Mouse (Mus musculus): ENCODE data around the gene Vars. TPM values are rescaled to one million over a fixed set of nuclear protein-coding genes. Genes with fewer than 3 reads are reported as not detected.
A peak's percentile ranks its signal among the peaks of the same experiment; 100 is the strongest.
"Not testable (repeated sequence)": the region's sequence is repeated elsewhere in the genome, so short reads cannot be mapped to it uniquely, and the experiment has no call there.

Vars gene
- polyA plus RNA-seq, 1 experiment from 2014 or later: 54.8 TPM

DNA sequence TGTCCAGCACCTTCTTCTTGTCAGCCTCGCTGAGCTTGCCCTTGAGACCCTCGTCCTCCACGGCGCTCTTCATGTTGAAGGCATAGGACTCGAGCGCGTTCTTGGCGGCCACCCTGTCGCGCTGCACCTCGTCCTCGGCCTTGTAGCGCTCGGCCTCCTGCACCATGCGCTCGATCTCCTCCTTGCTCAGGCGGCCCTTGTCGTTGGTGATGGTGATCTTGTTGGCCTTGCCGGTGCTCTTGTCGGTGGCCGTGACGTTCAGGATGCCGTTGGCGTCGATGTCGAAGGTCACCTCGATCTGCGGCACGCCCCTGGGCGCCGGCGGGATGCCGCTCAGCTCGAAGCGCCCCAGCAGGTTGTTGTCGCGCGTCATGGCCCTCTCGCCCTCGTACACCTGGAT lies 43.5 kb upstream of the Vars start:
- not testable (repeated sequence) for H3K4me3 ChIP-seq (ENCODE audit: low read depth, low read length); H3K4me2 ChIP-seq (ENCODE audit: low read length); H3K27me3 ChIP-seq (ENCODE audit: control insufficient read depth, insufficient read depth, low read depth, low read length); H3K4me1 ChIP-seq (ENCODE audit: control insufficient read depth, insufficient read depth, low read length); H3K9me3 ChIP-seq (replicated peaks; ENCODE audit: control insufficient read depth, low read length, poor library complexity, severe bottlenecking); H3K36me3 ChIP-seq (ENCODE audit: control insufficient read depth, insufficient read depth, low read length); H3K27ac ChIP-seq (ENCODE audit: low read length); ATAC-seq; H3K9ac ChIP-seq (ENCODE audit: low read depth, low read length)
- WGBS: 20% methylated on average over 33 of the region's 40 CpGs

DNA sequence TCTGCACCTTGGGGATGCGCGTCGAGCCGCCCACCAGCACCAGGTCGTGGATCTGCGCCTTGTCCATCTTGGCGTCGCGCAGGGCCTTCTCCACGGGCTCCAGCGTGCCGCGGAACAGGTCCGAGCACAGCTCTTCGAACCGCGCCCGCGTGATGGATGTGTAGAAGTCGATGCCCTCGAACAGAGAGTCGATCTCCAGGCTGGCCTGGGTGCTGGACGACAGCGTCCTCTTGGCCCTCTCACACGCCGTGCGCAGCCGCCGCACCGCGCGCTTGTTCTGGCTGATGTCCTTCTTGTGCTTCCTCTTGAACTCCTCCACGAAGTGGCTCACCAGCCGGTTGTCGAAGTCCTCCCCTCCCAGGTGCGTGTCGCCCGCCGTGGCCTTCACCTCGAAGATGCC lies 42.8 kb upstream of the Vars start:
- H3K4me1 ChIP-seq (ENCODE audit: control insufficient read depth, insufficient read depth, low read length); H3K4me2 ChIP-seq (ENCODE audit: low read length); ATAC-seq; H3K27me3 ChIP-seq (ENCODE audit: control insufficient read depth, insufficient read depth, low read depth, low read length); H3K9me3 ChIP-seq (replicated peaks; ENCODE audit: control insufficient read depth, low read length, poor library complexity, severe bottlenecking); H3K4me3 ChIP-seq (ENCODE audit: low read depth, low read length); H3K27ac ChIP-seq (ENCODE audit: low read length); H3K9ac ChIP-seq (ENCODE audit: low read depth, low read length); H3K36me3 ChIP-seq (ENCODE audit: control insufficient read depth, insufficient read depth, low read length): not testable (repeated sequence)
- 31% methylated on average over 23 of the region's 40 CpGs for WGBS

GRCm38 (mm10) chr17:34958734-34959129 lies 42.1 kb upstream of the Vars start:
- H3K36me3 ChIP-seq (ENCODE audit: control insufficient read depth, insufficient read depth, low read length); H3K4me1 ChIP-seq (ENCODE audit: control insufficient read depth, insufficient read depth, low read length); H3K27ac ChIP-seq (ENCODE audit: low read length); H3K27me3 ChIP-seq (ENCODE audit: control insufficient read depth, insufficient read depth, low read depth, low read length); H3K9me3 ChIP-seq (replicated peaks; ENCODE audit: control insufficient read depth, low read length, poor library complexity, severe bottlenecking): not testable (repeated sequence)
- Histone ChIP-seq H3K4me2 (ENCODE audit: low read length) (peak overlapping the region; percentile 88), H3K9ac (ENCODE audit: low read depth, low read length) (peak overlapping the region; percentile 34; the same call in 1 of the 2 replicates), H3K4me3 (ENCODE audit: low read depth, low read length) (peak overlapping the region; percentile 48)
- peak; percentile 69 for ATAC-seq
- under 1% methylated on average over 23 of the region's 47 CpGs for WGBS

DNA sequence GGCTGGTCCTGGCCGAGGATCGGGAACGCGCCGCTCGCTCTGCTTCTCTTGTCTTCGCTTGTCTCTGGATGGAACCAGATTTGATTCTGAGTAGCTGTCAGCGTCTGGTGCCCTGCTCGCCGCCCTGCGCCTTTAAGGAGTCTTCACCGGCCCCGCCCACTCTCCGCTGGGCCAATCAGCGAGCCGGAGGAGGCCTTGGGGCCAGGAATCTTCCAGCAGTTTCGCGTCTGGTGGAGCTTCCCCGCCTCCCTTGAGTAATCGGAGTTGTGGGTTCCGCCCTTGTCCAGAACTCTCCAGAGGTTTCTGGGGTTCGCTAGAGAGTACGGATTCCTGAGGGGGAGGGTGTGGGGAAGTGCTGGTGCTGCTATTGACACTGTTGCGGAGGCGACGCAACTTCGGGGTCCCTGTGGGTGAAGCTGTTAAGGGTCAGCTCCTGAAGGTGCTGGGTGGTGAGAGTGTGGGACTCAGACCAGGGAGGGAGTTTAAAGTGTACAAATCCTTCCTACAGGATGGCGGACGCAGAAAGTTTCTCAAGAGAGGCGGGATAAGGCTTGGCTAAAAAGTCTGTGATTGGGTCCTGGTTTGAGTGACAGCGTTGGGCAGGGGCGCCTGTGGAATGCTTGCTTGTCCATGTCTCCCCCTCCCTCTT lies 41.5 kb upstream of the Vars start, which contains the start of gene Hspa1b:
TSS of gene Hspa1b (minus strand) at position 109 of the 649 bp plus-strand sequence.
- H3K4me1 ChIP-seq (ENCODE audit: control insufficient read depth, insufficient read depth, low read length); H3K27me3 ChIP-seq (ENCODE audit: control insufficient read depth, insufficient read depth, low read depth, low read length); H3K9me3 ChIP-seq (replicated peaks; ENCODE audit: control insufficient read depth, low read length, poor library complexity, severe bottlenecking); H3K36me3 ChIP-seq (ENCODE audit: control insufficient read depth, insufficient read depth, low read length): not testable (repeated sequence)
- Histone ChIP-seq H3K4me2 (ENCODE audit: low read length) (peak within 1 kb of the TSS; percentile 88), H3K4me3 (ENCODE audit: low read depth, low read length) (peak within 1 kb of the TSS; percentile 48), H3K27ac (ENCODE audit: low read length) (peak within 1 kb of the TSS; percentile 64), H3K9ac (ENCODE audit: low read depth, low read length) (peak within 1 kb of the TSS; percentile 34)
- ATAC-seq: peak; percentile 91
- WGBS: under 1% methylated on average over 27 of the region's 32 CpGs

GRCm38 (mm10) chr17:34959881-34960515 lies 40.8 kb upstream of the Vars start:
- Histone ChIP-seq H3K27me3 (ENCODE audit: control insufficient read depth, insufficient read depth, low read depth, low read length) (peaks cover 10% of the 10 kb centered on the region), H3K4me3 (ENCODE audit: low read depth, low read length) (peak overlapping the region; percentile 48), H3K9ac (ENCODE audit: low read depth, low read length) (no peak overlapping the region), H3K9me3 (replicated peaks; ENCODE audit: control insufficient read depth, low read length, poor library complexity, severe bottlenecking) (no peaks in the 10 kb centered on the region), H3K27ac (ENCODE audit: low read length) (no peak overlapping the region), H3K4me2 (ENCODE audit: low read length) (peak overlapping the region; percentile 88), H3K36me3 (ENCODE audit: control insufficient read depth, insufficient read depth, low read length) (no peaks in the 10 kb centered on the region), H3K4me1 (ENCODE audit: control insufficient read depth, insufficient read depth, low read length) (peaks cover 5% of the 10 kb centered on the region)
- 13% methylated on average over 12 of the region's 12 CpGs for WGBS
- no peak for ATAC-seq

DNA sequence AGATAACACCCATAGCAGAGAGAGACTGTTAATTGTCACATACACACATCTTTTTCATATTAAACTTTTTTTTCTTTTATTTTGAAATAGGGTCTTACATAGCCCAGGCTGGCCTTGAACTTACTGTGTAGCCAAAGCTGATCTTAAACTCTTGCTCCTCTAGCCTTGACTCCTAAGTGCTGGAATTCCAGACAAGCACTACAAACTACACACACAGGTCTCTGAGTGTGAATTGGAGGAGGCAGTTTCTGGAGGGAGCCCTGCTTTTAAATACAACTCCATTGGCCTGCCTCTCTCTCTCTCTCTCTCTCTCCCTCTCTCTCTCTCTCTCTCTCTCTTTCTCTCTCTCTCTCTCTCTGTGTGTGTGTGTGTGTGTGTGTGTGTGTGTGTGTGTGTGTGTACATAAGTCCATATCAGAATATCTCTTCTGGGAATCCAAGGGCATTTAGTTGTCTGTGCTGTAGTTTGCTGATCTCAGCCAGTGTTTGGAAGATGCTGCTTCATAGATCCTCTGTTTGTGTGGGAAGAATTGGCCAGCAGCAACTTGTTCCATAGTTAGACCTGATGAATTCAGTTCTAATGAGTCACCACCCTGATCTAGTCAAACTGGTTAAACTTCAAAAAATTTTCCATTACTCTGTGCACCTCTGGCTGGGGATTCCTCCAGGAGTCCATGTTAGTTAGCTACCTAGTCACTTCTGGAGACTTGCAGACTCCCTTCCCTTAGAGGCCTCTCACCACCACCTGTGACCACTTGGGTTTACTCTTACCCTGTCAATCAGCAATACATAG lies 39.9 kb upstream of the Vars start:
- no peak overlapping the region for H3K4me3 ChIP-seq (ENCODE audit: low read depth, low read length)
- no peak overlapping the region for H3K4me2 ChIP-seq (ENCODE audit: low read length)
- no peaks in the 10 kb centered on the region for H3K36me3 ChIP-seq (ENCODE audit: control insufficient read depth, insufficient read depth, low read length)
- no peak for ATAC-seq
- no peak overlapping the region for H3K9ac ChIP-seq (ENCODE audit: low read depth, low read length)
- peaks cover 10% of the 10 kb centered on the region for H3K27me3 ChIP-seq (ENCODE audit: control insufficient read depth, insufficient read depth, low read depth, low read length)
- peaks cover 5% of the 10 kb centered on the region for H3K4me1 ChIP-seq (ENCODE audit: control insufficient read depth, insufficient read depth, low read length)
- no peak overlapping the region for H3K27ac ChIP-seq (ENCODE audit: low read length)
- no peaks in the 10 kb centered on the region for H3K9me3 ChIP-seq (replicated peaks; ENCODE audit: control insufficient read depth, low read length, poor library complexity, severe bottlenecking)

DNA sequence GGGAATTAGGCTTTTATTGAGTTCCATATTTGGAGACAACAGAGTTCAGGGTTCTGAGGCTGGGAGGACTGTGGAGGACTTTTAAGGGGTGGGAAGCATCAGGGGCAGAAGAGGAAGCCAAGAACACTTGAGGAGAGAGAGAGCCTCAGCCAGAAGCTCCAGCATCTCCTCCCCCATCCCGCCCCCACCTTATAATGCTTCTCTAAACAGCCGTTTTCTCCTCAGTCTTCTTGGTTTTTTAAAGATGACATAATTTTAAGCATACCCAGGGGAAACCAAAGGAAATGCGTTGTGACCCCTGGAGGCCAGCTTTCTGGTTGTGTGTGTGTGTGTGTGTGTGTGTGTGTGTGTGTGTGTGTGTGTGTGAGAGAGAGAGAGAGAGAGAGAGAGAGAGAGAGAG lies 38.7 kb upstream of the Vars start:
- H3K36me3 ChIP-seq (ENCODE audit: control insufficient read depth, insufficient read depth, low read length): no peaks in the 10 kb centered on the region
- H3K27ac ChIP-seq (ENCODE audit: low read length): no peak overlapping the region
- no peaks in the 10 kb centered on the region for H3K9me3 ChIP-seq (replicated peaks; ENCODE audit: control insufficient read depth, low read length, poor library complexity, severe bottlenecking)
- peaks cover 5% of the 10 kb centered on the region for H3K4me1 ChIP-seq (ENCODE audit: control insufficient read depth, insufficient read depth, low read length)
- no peak overlapping the region for H3K9ac ChIP-seq (ENCODE audit: low read depth, low read length)
- H3K27me3 ChIP-seq (ENCODE audit: control insufficient read depth, insufficient read depth, low read depth, low read length): peaks cover 10% of the 10 kb centered on the region
- 40% methylated on average over 3 of the region's 3 CpGs for WGBS
- H3K4me3 ChIP-seq (ENCODE audit: low read depth, low read length): no peak overlapping the region
- ATAC-seq: no peak
- H3K4me2 ChIP-seq (ENCODE audit: low read length): no peak overlapping the region

DNA sequence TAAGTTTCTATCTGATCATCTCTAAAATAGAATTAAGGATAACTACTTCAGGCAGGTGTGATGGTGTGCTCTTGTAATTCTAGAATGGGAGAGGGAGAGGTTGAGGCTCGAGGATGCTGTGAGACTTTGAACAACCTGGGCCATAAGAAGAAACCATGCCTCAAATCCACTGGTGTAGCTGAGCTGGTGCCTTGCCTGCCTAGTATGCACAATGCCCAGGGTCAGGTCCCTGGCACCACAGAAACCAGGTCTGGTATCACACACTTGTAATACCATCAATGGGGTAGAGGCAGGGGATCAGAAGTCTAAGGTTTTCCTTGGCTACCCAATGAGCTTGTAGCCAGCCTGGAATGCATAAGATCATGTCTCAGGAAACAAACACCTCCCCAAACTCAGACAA lies 37.9 kb upstream of the Vars start:
- Histone ChIP-seq H3K9ac (ENCODE audit: low read depth, low read length) (no peak overlapping the region), H3K4me1 (ENCODE audit: control insufficient read depth, insufficient read depth, low read length) (peaks cover 5% of the 10 kb centered on the region), H3K4me2 (ENCODE audit: low read length) (no peak overlapping the region), H3K27ac (ENCODE audit: low read length) (no peak overlapping the region), H3K36me3 (ENCODE audit: control insufficient read depth, insufficient read depth, low read length) (no peaks in the 10 kb centered on the region), H3K27me3 (ENCODE audit: control insufficient read depth, insufficient read depth, low read depth, low read length) (peaks cover 16% of the 10 kb centered on the region), H3K4me3 (ENCODE audit: low read depth, low read length) (no peak overlapping the region), H3K9me3 (replicated peaks; ENCODE audit: control insufficient read depth, low read length, poor library complexity, severe bottlenecking) (no peaks in the 10 kb centered on the region)
- ATAC-seq: no peak
- 56% methylated on average over 1 of the region's 1 CpGs for WGBS

GRCm38 (mm10) chr17:34964640-34965049 lies 36.1 kb upstream of the Vars start:
- H3K4me2 ChIP-seq (ENCODE audit: low read length): no peak overlapping the region
- H3K9ac ChIP-seq (ENCODE audit: low read depth, low read length): 0 out of 2 replicates have a peak overlapping the region, but pooled peaks have one; percentile 6
- no peaks in the 10 kb centered on the region for H3K36me3 ChIP-seq (ENCODE audit: control insufficient read depth, insufficient read depth, low read length)
- H3K4me3 ChIP-seq (ENCODE audit: low read depth, low read length): no peak overlapping the region
- peaks cover 2% of the 10 kb centered on the region for H3K4me1 ChIP-seq (ENCODE audit: control insufficient read depth, insufficient read depth, low read length)
- WGBS: 0% methylated on average over 1 of the region's 1 CpGs
- ATAC-seq: no peak
- no peaks in the 10 kb centered on the region for H3K9me3 ChIP-seq (replicated peaks; ENCODE audit: control insufficient read depth, low read length, poor library complexity, severe bottlenecking)
- H3K27ac ChIP-seq (ENCODE audit: low read length): no peak overlapping the region
- peaks cover 32% of the 10 kb centered on the region for H3K27me3 ChIP-seq (ENCODE audit: control insufficient read depth, insufficient read depth, low read depth, low read length)

All from midbrain, embryonic 16.5 days (tissue).